13 mouse cellular contexts compared by ENCODE assay signal in the genomic region with DNA sequence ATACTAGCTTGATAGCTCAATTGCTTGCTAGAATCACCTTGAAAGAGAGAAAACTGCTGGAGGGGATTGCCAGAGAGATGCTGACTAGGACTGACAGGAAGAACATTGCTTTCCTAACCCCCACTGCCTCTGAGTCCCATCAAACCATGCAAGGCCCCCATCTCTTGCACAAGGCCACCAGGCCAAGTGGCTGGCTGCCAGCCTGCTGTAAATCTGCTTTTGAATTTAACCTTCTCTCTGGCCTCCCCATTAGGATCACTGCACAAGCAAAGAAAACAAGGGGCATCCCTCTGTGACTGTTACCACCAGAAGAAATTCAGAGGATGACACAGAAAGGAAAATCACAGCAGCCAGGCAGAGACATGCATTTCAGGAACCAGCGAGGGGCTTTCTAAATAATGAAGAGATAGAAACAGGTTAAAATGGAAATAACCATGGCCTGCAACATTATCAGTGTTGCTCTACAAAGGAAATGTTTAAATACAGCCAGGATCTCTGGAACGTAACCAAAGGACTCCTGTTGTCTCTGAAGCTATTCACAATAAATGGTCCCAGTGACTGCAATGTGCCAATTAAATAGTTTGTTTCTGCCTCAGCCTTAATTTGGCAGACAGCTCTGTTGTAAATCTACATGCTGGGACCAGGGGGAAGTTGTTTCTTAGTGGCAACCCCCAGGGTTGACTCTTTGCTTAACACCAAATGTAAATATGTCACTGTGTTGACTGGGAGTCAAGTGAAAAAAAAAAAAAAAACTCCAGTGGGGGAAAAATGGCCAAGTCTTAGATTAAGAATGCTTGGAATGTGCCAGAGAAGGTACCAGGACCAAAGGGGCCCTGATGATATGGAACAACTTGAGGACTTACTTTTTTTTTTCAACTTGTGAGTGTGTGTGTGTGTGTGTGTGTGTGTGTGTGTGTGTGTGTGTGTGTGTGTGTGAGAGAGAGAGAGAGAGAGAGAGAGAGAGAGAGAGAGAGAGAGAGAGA.
DNase-seq lines count a peak whose midpoint lies in the region; ATAC-seq and TF ChIP-seq lines count a peak whose summit lies in the region.
"Had no signal": no experiment of that assay in that cellular context is flagged by ENCODE, and none has a peak within 500 bp of the region (broad histone marks: within the 10 kb centered on the region; RNA-seq: fewer than 3 reads in every experiment).

No protein-coding gene starts in this region.

- no peaks in the 10 kb centered on the region for H3K36me3 ChIP-seq in lung, postnatal 0 days (ENCODE audit: insufficient read depth, low read length)
- H3K36me3 ChIP-seq: forebrain, embryonic 12.5 days; G1E had no signal

- peaks cover 7% of the 10 kb centered on the region; the same call in 1 of the 2 replicates for H3K4me1 ChIP-seq in lung, postnatal 0 days (ENCODE audit: insufficient read depth, low read depth, low read length)
- H3K4me1 ChIP-seq: forebrain, embryonic 12.5 days had no signal

- no peak overlapping the region for H3K9ac ChIP-seq in lung, postnatal 0 days (replicated peaks; ENCODE audit: low read depth)
- H3K9ac ChIP-seq: forebrain, embryonic 12.5 days; liver, postnatal 0 days had no signal

- WGBS in lung, postnatal 0 days, result 44% methylated on average over 2 of the region's 2 CpGs

- no peaks in the 10 kb centered on the region for H3K27me3 ChIP-seq in lung, postnatal 0 days (replicated peaks; ENCODE audit: insufficient read depth, low read length)

- no peak overlapping the region for H3K4me2 ChIP-seq in lung, postnatal 0 days (replicated peaks; ENCODE audit: low read depth, low read length)
- H3K4me2 ChIP-seq: forebrain, embryonic 12.5 days had no signal

- no peak for TF ChIP-seq CTCF in lung, postnatal 0 days (IDR thresholded peaks at IDR 0.05)

- DNase-seq in lung, postnatal 0 days (ENCODE audit: low spot score), result peak; percentile 33
- DNase-seq in lung, postnatal 25 days (ENCODE audit: low spot score), result no peak
- DNase-seq in adrenal gland, postnatal 10 days, result peak; percentile 48
- DNase-seq in embryo, embryonic 9.5 days (ENCODE audit: extremely low spot score), result peak; percentile 6
- peak; percentile 4 to 24 for DNase-seq in lung, postnatal 4 days
- no peak for DNase-seq in right cerebral cortex, postnatal 36 days (ENCODE audit: low spot score in 2 of 2)
- DNase-seq in spleen, adult 18-20 months, result no peak
- DNase-seq: cerebellum, postnatal 36 days; heart, adult 2 months; liver, postnatal 0 days; thymus, postnatal 4 days had no signal

- H3K27ac ChIP-seq in lung, postnatal 0 days (ENCODE audit: low read length), result 0 out of 2 replicates have a peak overlapping the region, but pooled peaks have one; percentile 2
- H3K27ac ChIP-seq: forebrain, embryonic 12.5 days; heart, adult 2 months had no signal

- no peak overlapping the region for H3K4me3 ChIP-seq in lung, postnatal 0 days (ENCODE audit: low read depth, low read length)
- H3K4me3 ChIP-seq: forebrain, embryonic 12.5 days; heart, adult 2 months had no signal

- peak; percentile 82 for TF ChIP-seq EP300 in lung, postnatal 0 days (IDR thresholded peaks at IDR 0.05)

- H3K9me3 ChIP-seq in lung, postnatal 0 days (ENCODE audit: low read length), result no peaks in the 10 kb centered on the region
- H3K9me3 ChIP-seq: forebrain, embryonic 12.5 days had no signal

- ATAC-seq in lung, postnatal 0 days, result peak; percentile 37; the same call in 1 of the 2 replicates
- ATAC-seq: liver, postnatal 0 days had no signal

Comparison
In these comparisons a context has a peak if more than half of its experiments do, and no peak if none do; other contexts are left out.
1. DNase-seq: peak in lung, postnatal 0 days (single experiment), adrenal gland, postnatal 10 days (single experiment), embryo, embryonic 9.5 days (single experiment) and lung, postnatal 4 days (2 of 2); none in lung, postnatal 25 days (single experiment), right cerebral cortex, postnatal 36 days (0 of 2) and spleen, adult 18-20 months (0 of 2).